Mouse (Mus musculus) mammary gland, adult 2 months (tissue): ENCODE results near the gene Hexim1. TPM values are rescaled to one million over a fixed set of nuclear protein-coding genes. Genes with fewer than 3 reads are reported as not detected.

Experiments used
- polyA plus RNA-seq: library from polyadenylated mRNA; depleted of rRNA; stranded (reverse); fragments of >200 nt; gene quantifications from 2 replicates; pipeline ENCODE4 v1.2.3, GENCODE M21; 2012; ENCODE audit warnings: low replicate concordance; rRNA removed

Gene Hexim1
- polyA plus RNA-seq = 13.3 and 18.0 TPM in 2 replicates

GRCm38 (mm10) chr11:103116008-103116818 is at the start of gene Hexim1:
Hexim1 (plus strand) TSS chr11:103116231.

DNA sequence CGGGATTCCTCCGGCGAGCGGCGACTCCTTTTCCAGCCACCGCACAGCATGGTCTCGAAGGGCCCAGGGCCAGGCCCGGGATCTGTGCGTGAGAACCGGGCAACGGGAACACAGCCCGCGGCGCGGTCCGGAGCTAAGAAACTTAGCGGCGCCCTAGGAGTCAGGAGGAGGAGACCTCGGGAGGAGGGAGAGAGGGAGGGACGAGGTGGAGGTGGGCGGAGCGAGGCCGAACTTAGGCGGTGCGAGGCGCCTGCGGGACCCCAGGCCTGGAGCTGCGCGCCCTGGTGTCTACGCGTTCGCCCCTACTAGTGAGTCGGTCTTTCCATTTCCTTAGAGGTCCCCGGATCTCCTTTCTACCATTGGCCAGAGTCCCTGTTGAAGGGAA is 14.6 kb upstream of the Hexim1 start, which contains the start of the genes Plcd3 and Acbd4:
TSS of gene Plcd3 (minus strand) at position 178 of the 385 bp plus-strand sequence.
TSS of gene Acbd4 (plus strand) at position 202 of the 385 bp plus-strand sequence.

DNA sequence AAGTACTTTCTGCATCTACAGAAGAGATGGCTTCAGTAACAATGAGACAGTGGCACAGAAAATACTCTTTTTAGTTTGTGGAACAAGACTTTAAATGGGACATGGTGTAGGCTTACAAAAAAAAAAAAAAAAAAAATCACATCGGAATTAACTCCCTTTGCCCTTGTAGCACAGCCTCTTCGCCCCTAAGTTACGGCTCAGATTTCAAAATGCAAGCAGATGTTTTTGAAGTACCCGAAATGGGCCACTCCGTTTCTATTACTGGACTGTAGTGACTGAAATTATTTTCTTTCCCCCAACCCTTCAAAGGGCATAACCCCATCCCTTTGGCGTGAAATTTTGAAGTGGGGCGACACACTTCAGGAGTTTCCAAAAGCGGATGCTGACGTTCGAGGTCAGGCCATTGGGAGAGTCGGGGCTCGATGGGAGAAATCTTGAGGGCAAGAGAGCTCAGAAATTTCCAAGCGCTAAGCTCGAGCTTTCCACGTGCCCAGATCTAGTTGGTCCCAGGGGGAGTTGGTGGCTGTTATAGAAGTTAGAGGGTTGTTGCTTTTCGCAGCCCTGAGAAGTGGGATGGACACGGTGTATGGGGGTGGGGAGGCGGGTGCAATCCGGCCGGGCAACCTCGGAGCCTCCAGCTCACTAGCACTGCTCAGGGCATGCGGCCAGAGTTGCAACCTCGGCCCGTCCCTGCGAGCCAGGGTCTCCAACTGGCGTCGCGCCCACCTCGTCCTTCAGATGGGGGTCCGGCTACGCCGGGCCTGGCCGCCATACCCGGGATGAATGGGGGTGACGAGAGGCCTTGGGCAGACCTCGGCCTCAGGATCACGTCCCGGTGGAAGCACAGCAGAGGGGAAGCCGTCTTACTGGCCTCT is 15.9 kb downstream of the Hexim1 start, which contains the start of gene Hexim2:
TSS of gene Hexim2 (plus strand) at position 729 of the 875 bp plus-strand sequence.

Other genes with a start within 250 kb of the Hexim1 start
- 110 and 130 TPM in 2 replicates for gene Eftud2, start 235.2 kb upstream of the Hexim1 start, polyA plus RNA-seq
- gene Ccdc103, start 235.0 kb upstream of the Hexim1 start, polyA plus RNA-seq = 0.17 and 0.23 TPM in 2 replicates
- gene Fam187a, start 231.1 kb upstream of the Hexim1 start, polyA plus RNA-seq = not detected in 2 replicates
- gene Gfap, start 215.3 kb upstream of the Hexim1 start, polyA plus RNA-seq = 0.14 and 0.29 TPM in 2 replicates
- 1.1 and 2.2 TPM in 2 replicates for gene Kif18b, start 191.1 kb upstream of the Hexim1 start, polyA plus RNA-seq
- 0.13 TPM in 1 of 2 replicates, not detected in the other for gene C1ql1, start 169.5 kb upstream of the Hexim1 start, polyA plus RNA-seq
- 32.0 and 53.6 TPM in 2 replicates for gene Nmt1, start 88.0 kb upstream of the Hexim1 start, polyA plus RNA-seq
- gene Dcakd, start 87.9 kb upstream of the Hexim1 start, polyA plus RNA-seq = 76.9 and 78.1 TPM in 2 replicates
- 27.0 and 29.3 TPM in 2 replicates for gene Plcd3, start 14.6 kb upstream of the Hexim1 start, polyA plus RNA-seq
- gene Acbd4, start 14.5 kb upstream of the Hexim1 start, polyA plus RNA-seq = 85.8 and 135 TPM in 2 replicates
- 5.1 and 6.1 TPM in 2 replicates for gene Hexim2, start 16.2 kb downstream of the Hexim1 start, polyA plus RNA-seq
- 48.8 and 86.1 TPM in 2 replicates for gene Fmnl1, start 54.9 kb downstream of the Hexim1 start, polyA plus RNA-seq
- 0.83 and 2.0 TPM in 2 replicates for gene 1700023F06Rik, start 92.3 kb downstream of the Hexim1 start, polyA plus RNA-seq
- not detected in 2 replicates for gene Spata32, start 102.2 kb downstream of the Hexim1 start, polyA plus RNA-seq
- 18.7 and 28.6 TPM in 2 replicates for gene Map3k14, start 151.2 kb downstream of the Hexim1 start, polyA plus RNA-seq
- 36.0 and 79.3 TPM in 2 replicates for gene Arhgap27, start 247.5 kb downstream of the Hexim1 start, polyA plus RNA-seq